Mouse (Mus musculus) erythroblast, adult 5-6 weeks (primary cell): ENCODE results near the gene Nrxn3. TPM values are rescaled to one million over a fixed set of nuclear protein-coding genes. Genes with fewer than 3 reads are reported as not detected.

Experiments used
- ATAC-seq: replicated peaks from 2 replicates; pipeline ENCODE4 v1.8.0; 2016; ENCODE audit warnings: moderate number of reproducible peaks, mild to moderate bottlenecking, moderate TSS enrichment, inconsistent platforms; ENCODE audit not compliant: poor library complexity, low FRiP score, severe bottlenecking
- total RNA-seq, 2 experiments: library from RNA; stranded (forward) in 1 of 2; stranded (reverse) in 1 of 2; fragments of 150-400 nt in 1 of 2; fragments of 200-764, 138-1000 nt in 1 of 2; gene quantifications; 2 replicates each; pipeline versions ENCODE4 v1.2.3 to v1.2.4; 2015 to 2017; ENCODE audit warnings: low replicate concordance in 2 of 2

Gene Nrxn3
- total RNA-seq, 2 experiments from 2014 or later: not detected

GRCm38 (mm10) chr12:90142011-90142410 lies 1419.3 kb downstream of the Nrxn3 start:
- ATAC-seq: no peak

GRCm38 (mm10) chr12:90144247-90144646 lies 1421.6 kb downstream of the Nrxn3 start:
- no peak for ATAC-seq

- ATAC-seq: no peak
These were observed 1435.6 kb downstream of the Nrxn3 start for GRCm38 (mm10) chr12:90158131-90158772.

- ATAC-seq: no peak
These were observed 1437.2 kb downstream of the Nrxn3 start for GRCm38 (mm10) chr12:90159911-90160310.

GRCm38 (mm10) chr12:90166118-90166517 lies 1443.4 kb downstream of the Nrxn3 start:
- ATAC-seq: no peak

GRCm38 (mm10) chr12:90181566-90181965 lies 1458.9 kb downstream of the Nrxn3 start:
- no peak for ATAC-seq

GRCm38 (mm10) chr12:90183021-90183420 lies 1460.3 kb downstream of the Nrxn3 start:
- ATAC-seq: no peak

- ATAC-seq: no peak
These were observed 1473.5 kb downstream of the Nrxn3 start for GRCm38 (mm10) chr12:90196161-90196560.

GRCm38 (mm10) chr12:90197994-90198393 lies 1475.3 kb downstream of the Nrxn3 start:
- ATAC-seq: no peak

GRCm38 (mm10) chr12:90202501-90202900 lies 1479.8 kb downstream of the Nrxn3 start:
- no peak for ATAC-seq

GRCm38 (mm10) chr12:90211410-90211809 lies 1488.7 kb downstream of the Nrxn3 start:
- ATAC-seq: no peak

- ATAC-seq: no peak
These were observed 1494.4 kb downstream of the Nrxn3 start for GRCm38 (mm10) chr12:90217060-90217459.

GRCm38 (mm10) chr12:90229062-90229461 lies 1506.4 kb downstream of the Nrxn3 start:
- no peak for ATAC-seq

- no peak for ATAC-seq
These were observed 1513.4 kb downstream of the Nrxn3 start for GRCm38 (mm10) chr12:90236093-90236492.

GRCm38 (mm10) chr12:90260301-90260700 lies 1537.6 kb downstream of the Nrxn3 start:
- ATAC-seq: no peak

- no peak for ATAC-seq
These were observed 1545.4 kb downstream of the Nrxn3 start for GRCm38 (mm10) chr12:90268111-90268510.

- ATAC-seq: no peak
These were observed 1548.2 kb downstream of the Nrxn3 start for GRCm38 (mm10) chr12:90270763-90271379.

- no peak for ATAC-seq
These were observed 1552.1 kb downstream of the Nrxn3 start for GRCm38 (mm10) chr12:90274621-90275236.

- ATAC-seq: no peak
These were observed 1558.6 kb downstream of the Nrxn3 start for GRCm38 (mm10) chr12:90281236-90281635.

- no peak for ATAC-seq
These were observed 1560.3 kb downstream of the Nrxn3 start for GRCm38 (mm10) chr12:90283022-90283421.

- ATAC-seq: no peak
These were observed 1580.0 kb downstream of the Nrxn3 start for GRCm38 (mm10) chr12:90302671-90303070.
